Mouse (Mus musculus): ENCODE measurements around the gene Hsdl1. TPM values are rescaled to one million over a fixed set of nuclear protein-coding genes. Genes with fewer than 3 reads are reported as not detected.

Gene Hsdl1
- 13.6 TPM for polyA plus RNA-seq (2014; fragmentation: Illumina TruSeq; extraction: RNeasy Lipid Tissue Mini Kit (QIAGEN cat#74804); ENCODE audit: low read depth, low replicate concordance)

DNA sequence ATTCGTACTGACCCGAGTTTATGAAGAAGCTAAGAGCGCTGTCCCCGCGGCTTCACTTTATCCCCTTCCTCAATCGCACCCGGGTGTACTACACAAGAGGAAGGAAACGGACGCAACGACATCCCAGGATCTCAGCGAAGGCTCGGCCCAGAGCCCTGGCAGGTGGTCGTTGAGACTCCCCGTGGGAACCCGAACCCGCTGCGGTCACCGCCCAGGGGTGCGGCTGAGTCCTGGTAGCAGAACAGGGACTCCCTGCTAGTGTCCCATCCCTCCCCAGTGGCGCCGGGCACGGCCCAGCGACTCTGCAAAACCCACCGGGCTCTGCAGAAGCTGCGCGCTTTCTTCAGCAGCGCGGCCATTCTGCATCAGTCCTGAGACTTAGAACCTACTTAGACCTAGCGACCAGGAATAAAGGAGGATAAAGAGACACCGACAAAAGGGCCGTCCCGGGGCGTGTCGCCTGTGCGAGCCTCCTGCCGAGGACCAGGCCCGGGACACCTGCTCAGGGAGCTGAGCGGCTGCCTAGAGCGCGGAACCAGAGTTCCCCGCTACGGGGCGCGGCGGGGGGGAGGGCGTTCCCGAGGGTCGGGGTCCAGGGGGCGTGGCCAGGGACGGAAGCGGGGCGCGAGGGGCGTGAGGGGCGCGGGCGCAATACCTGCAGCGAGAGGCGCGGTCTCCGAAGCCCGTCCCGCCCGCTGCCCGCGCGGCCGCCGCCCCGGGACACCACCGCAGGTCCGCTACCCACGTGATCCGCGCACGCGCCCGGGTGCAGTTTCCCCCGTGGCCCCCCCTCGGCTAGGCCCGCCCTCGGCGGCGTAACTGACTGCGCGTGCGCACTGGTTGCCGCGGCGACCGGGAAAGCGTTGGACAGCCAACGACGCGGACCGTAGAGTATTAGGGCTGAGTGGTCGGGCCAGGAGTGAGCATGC lies at the start of gene Hsdl1, which contains the start of gene Dnaaf1:
Gene Hsdl1, minus strand, starts transcription at position 747 of the 929 bp plus-strand sequence.
Gene Dnaaf1, plus strand, starts transcription at position 799 of the 929 bp plus-strand sequence.

DNA sequence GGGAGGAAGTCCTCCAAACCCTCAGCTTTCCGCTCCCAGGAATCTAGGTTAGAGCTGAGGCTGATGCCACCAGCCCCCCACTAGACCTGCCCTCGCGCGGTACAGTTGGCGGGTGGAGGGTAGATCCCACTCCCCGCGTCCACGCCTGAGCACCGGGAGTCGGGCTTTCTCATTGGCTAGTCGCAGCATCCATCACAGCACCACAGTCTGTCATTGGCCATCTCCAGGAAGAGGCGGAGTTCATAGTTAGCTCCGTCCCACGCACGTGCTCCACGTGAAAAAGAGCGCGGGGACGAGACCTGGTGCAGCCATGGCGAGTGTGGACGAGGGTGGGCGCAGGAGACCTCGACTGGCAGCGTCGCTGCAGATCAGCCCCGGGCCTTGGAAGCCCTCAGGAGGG lies 37.5 kb upstream of the Hsdl1 start, which contains the start of gene Adad2:
Gene Adad2, plus strand, starts transcription at position 277 of the 400 bp plus-strand sequence.

DNA sequence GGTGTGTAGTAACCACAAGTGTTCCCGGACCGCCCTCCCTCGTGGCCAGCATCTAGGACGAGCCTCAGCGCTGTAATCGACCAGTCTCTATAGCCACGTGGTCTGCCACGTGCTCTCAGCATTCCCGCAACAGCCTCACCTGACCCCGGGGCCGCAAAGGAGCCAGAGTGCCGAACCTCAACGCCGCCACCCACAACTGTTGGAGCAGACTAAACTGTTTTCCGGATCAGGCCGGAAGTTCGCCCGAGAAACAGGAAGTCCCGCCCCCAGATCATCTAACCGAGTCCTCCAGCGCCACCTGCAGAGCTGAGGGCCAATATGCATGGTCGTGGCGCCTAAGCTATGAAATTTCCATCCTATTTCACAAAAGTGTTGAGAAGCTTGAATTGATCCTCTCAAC lies 30.0 kb upstream of the Hsdl1 start, which contains the start of gene Taf1c:
Gene Taf1c, minus strand, starts transcription at position 227 of the 400 bp plus-strand sequence.

DNA sequence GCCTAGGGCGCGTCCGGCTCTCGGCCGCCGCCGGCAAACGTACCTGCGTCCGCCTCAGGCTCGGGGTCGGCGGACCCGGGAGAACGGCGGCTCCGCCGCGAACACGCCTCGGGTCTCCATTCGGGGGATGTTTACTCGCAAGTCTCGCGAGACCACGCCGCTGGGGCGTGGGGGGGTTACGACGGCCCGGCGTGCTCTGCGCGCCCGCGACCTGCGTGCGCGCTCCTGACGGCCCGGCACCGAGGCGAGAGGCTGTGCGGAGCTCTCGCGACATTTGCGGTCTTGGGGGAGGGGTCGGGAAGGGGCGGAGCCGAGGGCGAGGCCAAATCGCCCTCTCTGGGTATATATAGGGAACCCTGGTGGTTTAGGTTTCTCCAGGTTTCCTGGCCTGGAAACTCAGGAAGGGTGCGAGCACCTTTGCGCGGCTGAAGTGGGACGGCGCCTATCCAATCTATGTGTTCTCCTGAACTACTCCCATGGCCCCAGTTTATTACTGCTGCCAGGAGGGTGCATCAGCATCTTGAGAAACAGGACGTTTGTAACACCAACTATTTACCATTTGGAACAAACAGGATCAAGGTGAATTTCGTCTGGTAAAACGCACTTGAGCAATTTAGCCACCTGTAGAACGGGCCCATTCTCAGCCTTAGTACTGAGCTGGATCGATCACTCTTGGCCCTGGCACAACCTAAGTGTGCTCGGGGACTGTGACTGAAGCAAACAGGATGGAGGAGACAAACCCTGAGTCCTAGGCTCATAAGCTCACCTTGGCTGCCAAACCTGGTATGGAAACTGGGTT lies 16.2 kb downstream of the Hsdl1 start, which contains the start of gene Mbtps1:
Gene Mbtps1, minus strand, starts transcription at position 133 of the 799 bp plus-strand sequence.

Other genes starting within 250 kb of the Hsdl1 start
- gene Hsbp1, start 230.7 kb downstream of the Hsdl1 start, polyA plus RNA-seq (2014; fragmentation: Illumina TruSeq; extraction: RNeasy Lipid Tissue Mini Kit (QIAGEN cat#74804); ENCODE audit: low read depth, low replicate concordance) = 144 TPM
- 108 TPM for gene Mlycd, start 180.3 kb downstream of the Hsdl1 start, polyA plus RNA-seq (2014; fragmentation: Illumina TruSeq; extraction: RNeasy Lipid Tissue Mini Kit (QIAGEN cat#74804); ENCODE audit: low read depth, low replicate concordance)
- gene Osgin1, start 141.1 kb downstream of the Hsdl1 start, polyA plus RNA-seq (2014; fragmentation: Illumina TruSeq; extraction: RNeasy Lipid Tissue Mini Kit (QIAGEN cat#74804); ENCODE audit: low read depth, low replicate concordance) = 4.1 TPM
- not detected for gene Necab2, start 128.5 kb downstream of the Hsdl1 start, polyA plus RNA-seq (2014; fragmentation: Illumina TruSeq; extraction: RNeasy Lipid Tissue Mini Kit (QIAGEN cat#74804); ENCODE audit: low read depth, low replicate concordance)
- not detected for gene Slc38a8, start 73.5 kb downstream of the Hsdl1 start, polyA plus RNA-seq (2014; fragmentation: Illumina TruSeq; extraction: RNeasy Lipid Tissue Mini Kit (QIAGEN cat#74804); ENCODE audit: low read depth, low replicate concordance)
- gene Mbtps1, start 16.4 kb downstream of the Hsdl1 start, polyA plus RNA-seq (2014; fragmentation: Illumina TruSeq; extraction: RNeasy Lipid Tissue Mini Kit (QIAGEN cat#74804); ENCODE audit: low read depth, low replicate concordance) = 34.2 TPM
- not detected for gene Dnaaf1, start 52 bp upstream of the Hsdl1 start, polyA plus RNA-seq (2014; fragmentation: Illumina TruSeq; extraction: RNeasy Lipid Tissue Mini Kit (QIAGEN cat#74804); ENCODE audit: low read depth, low replicate concordance)
- gene Taf1c, start 30.0 kb upstream of the Hsdl1 start, polyA plus RNA-seq (2014; fragmentation: Illumina TruSeq; extraction: RNeasy Lipid Tissue Mini Kit (QIAGEN cat#74804); ENCODE audit: low read depth, low replicate concordance) = 5.3 TPM
- not detected for gene Adad2, start 37.6 kb upstream of the Hsdl1 start, polyA plus RNA-seq (2014; fragmentation: Illumina TruSeq; extraction: RNeasy Lipid Tissue Mini Kit (QIAGEN cat#74804); ENCODE audit: low read depth, low replicate concordance)
- gene Kcng4, start 60.5 kb upstream of the Hsdl1 start, polyA plus RNA-seq (2014; fragmentation: Illumina TruSeq; extraction: RNeasy Lipid Tissue Mini Kit (QIAGEN cat#74804); ENCODE audit: low read depth, low replicate concordance) = 0.34 TPM
- gene Wfdc1, start 91.2 kb upstream of the Hsdl1 start, polyA plus RNA-seq (2014; fragmentation: Illumina TruSeq; extraction: RNeasy Lipid Tissue Mini Kit (QIAGEN cat#74804); ENCODE audit: low read depth, low replicate concordance) = 23.6 TPM
- not detected for gene Atp2c2, start 124.8 kb upstream of the Hsdl1 start, polyA plus RNA-seq (2014; fragmentation: Illumina TruSeq; extraction: RNeasy Lipid Tissue Mini Kit (QIAGEN cat#74804); ENCODE audit: low read depth, low replicate concordance)
- 13.1 TPM for gene Tldc1, start 203.2 kb upstream of the Hsdl1 start, polyA plus RNA-seq (2014; fragmentation: Illumina TruSeq; extraction: RNeasy Lipid Tissue Mini Kit (QIAGEN cat#74804); ENCODE audit: low read depth, low replicate concordance)

Measured in heart, adult 10 weeks (tissue).